Mouse (Mus musculus): ENCODE data around the gene Clpsl2.

GRCm38 (mm10) chr17:28521071-28521726 is 28.0 kb upstream of the Clpsl2 start:
- no peak for TF ChIP-seq POLR2A (IDR thresholded peaks at IDR 0.05; ENCODE audit: low read depth, low read length)
- no peak for TF ChIP-seq CTCF (IDR thresholded peaks at IDR 0.05; ENCODE audit: borderline replicate concordance, insufficient read depth, low read length)
